Mouse (Mus musculus): Measurements from ENCODE around the gene Slc7a5. TPM values are rescaled to one million over a fixed set of nuclear protein-coding genes. Genes with fewer than 3 reads are reported as not detected.

Gene Slc7a5
- polyA plus RNA-seq, 1 experiment from 2014 or later, result 22.3 TPM

DNA sequence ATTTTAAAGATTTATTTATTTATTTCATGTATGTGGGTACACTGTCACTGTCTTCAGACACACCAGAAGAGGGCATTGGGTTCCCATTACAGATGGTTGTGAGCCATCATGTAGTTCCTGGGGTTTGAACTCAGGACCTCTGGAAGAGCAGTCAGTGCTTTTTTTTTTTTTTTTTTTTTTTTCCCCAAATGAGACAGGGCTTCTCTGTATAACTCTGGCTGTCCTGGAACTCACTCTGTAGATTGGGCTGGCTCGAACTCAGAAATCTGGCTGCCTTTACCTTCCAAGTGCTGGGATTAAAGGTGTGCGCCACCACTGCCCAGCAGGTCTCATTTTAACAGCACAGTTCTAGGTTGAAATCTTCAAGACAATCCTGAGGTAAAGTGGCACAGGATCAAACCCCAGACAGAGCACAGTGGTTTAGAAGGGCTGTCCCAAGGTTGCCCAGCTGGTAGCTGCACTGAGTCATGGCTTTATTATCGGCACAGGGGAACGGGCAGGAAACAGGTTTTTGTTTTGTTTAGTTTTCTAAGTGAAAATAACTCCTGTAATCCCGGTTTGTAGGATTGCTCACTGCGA, 41.8 kb upstream of the Slc7a5 start, which contains the start of gene Banp:
TSS of gene Banp (plus strand) at position 529 of the 579 bp plus-strand sequence.
- peak within 1 kb of the TSS; percentile 84 for H3K4me2 ChIP-seq
- 57% methylated on average over 6 of the region's 6 CpGs for WGBS
- H3K27ac ChIP-seq (ENCODE audit: poor library complexity, severe bottlenecking), result peak within 1 kb of the TSS; percentile 93
- H3K4me3 ChIP-seq, result peak within 1 kb of the TSS; percentile 84
- no peaks in the 10 kb centered on the region for H3K9me3 ChIP-seq (replicated peaks)
- H3K9ac ChIP-seq, result peak within 1 kb of the TSS; percentile 93
- no peak for ATAC-seq (ENCODE audit: insufficient number of reproducible peaks, low FRiP score)
- peaks cover 10% of the 10 kb centered on the region for H3K36me3 ChIP-seq
- peaks cover 49% of the 10 kb centered on the region for H3K4me1 ChIP-seq (replicated peaks)
- H3K27me3 ChIP-seq (replicated peaks), result 0 out of 2 replicates have a peak, but pooled peaks cover 6% of the 10 kb centered on the region

GRCm38 (mm10) chr8:121948321-121949145, 41.0 kb upstream of the Slc7a5 start:
- 0 out of 2 replicates have a peak, but pooled peaks cover 11% of the 10 kb centered on the region for H3K27me3 ChIP-seq (replicated peaks)
- H3K4me3 ChIP-seq, result peak overlapping the region; percentile 38
- H3K4me2 ChIP-seq, result peak overlapping the region; percentile 78
- WGBS, result 52% methylated on average over 19 of the region's 19 CpGs
- H3K4me1 ChIP-seq (replicated peaks), result peaks cover 43% of the 10 kb centered on the region
- H3K36me3 ChIP-seq, result peaks cover 2% of the 10 kb centered on the region
- H3K27ac ChIP-seq (ENCODE audit: poor library complexity, severe bottlenecking), result peak overlapping the region; percentile 84
- H3K9ac ChIP-seq, result peak overlapping the region; percentile 71
- H3K9me3 ChIP-seq (replicated peaks), result no peaks in the 10 kb centered on the region
- ATAC-seq (ENCODE audit: insufficient number of reproducible peaks, low FRiP score), result no peak

DNA sequence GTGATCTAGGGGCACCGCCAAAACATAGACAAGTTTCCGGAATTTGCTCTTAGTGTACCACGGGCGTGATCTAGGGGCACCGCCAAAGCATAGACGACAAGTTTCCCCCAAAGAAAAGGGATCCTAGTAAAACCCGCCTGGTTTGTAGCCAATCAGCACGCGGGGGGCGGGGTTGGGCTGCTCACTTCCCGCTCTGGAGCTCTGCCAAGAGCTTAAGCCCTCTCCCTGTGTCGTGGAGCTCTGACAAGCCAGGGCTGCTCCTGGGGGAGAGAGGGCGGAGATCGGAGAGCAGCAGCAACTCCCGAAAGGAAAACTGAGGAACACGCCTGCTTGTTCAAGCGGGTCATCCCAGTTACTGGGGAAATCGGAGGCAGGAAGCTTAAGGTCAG, 40.3 kb upstream of the Slc7a5 start:
- WGBS, result under 1% methylated on average over 18 of the region's 18 CpGs

GRCm38 (mm10) chr8:121947047-121947752, 39.7 kb upstream of the Slc7a5 start:
- peak overlapping the region; percentile 84 for H3K27ac ChIP-seq (ENCODE audit: poor library complexity, severe bottlenecking)
- H3K36me3 ChIP-seq, result no peaks in the 10 kb centered on the region
- H3K9me3 ChIP-seq (replicated peaks), result no peaks in the 10 kb centered on the region
- peak overlapping the region; percentile 62 for H3K9ac ChIP-seq
- peak overlapping the region; percentile 38 for H3K4me3 ChIP-seq
- WGBS, result 29% methylated on average over 19 of the region's 19 CpGs
- peak overlapping the region; percentile 78 for H3K4me2 ChIP-seq
- H3K27me3 ChIP-seq (replicated peaks), result 0 out of 2 replicates have a peak, but pooled peaks cover 11% of the 10 kb centered on the region
- no peak for ATAC-seq (ENCODE audit: insufficient number of reproducible peaks, low FRiP score)
- H3K4me1 ChIP-seq (replicated peaks), result peaks cover 35% of the 10 kb centered on the region

More for the DNA sequence above, 40.3 kb upstream of the Slc7a5 start:
- Histone ChIP-seq H3K27me3 (replicated peaks) (0 out of 2 replicates have a peak, but pooled peaks cover 11% of the 10 kb centered on the region), H3K4me2 (peak overlapping the region; percentile 78), H3K36me3 (no peaks in the 10 kb centered on the region), H3K4me3 (peak overlapping the region; percentile 38), H3K9ac (peak overlapping the region; percentile 71), H3K9me3 (replicated peaks) (no peaks in the 10 kb centered on the region), H3K4me1 (replicated peaks) (peaks cover 41% of the 10 kb centered on the region), H3K27ac (ENCODE audit: poor library complexity, severe bottlenecking) (peak overlapping the region; percentile 84)
- peak; percentile 47 for ATAC-seq (ENCODE audit: insufficient number of reproducible peaks, low FRiP score)

GRCm38 (mm10) chr8:121946351-121946750, 38.9 kb upstream of the Slc7a5 start:
- peaks cover 28% of the 10 kb centered on the region for H3K4me1 ChIP-seq (replicated peaks)
- no peaks in the 10 kb centered on the region for H3K36me3 ChIP-seq
- H3K4me2 ChIP-seq, result no peak overlapping the region
- ATAC-seq (ENCODE audit: insufficient number of reproducible peaks, low FRiP score), result no peak
- 85% methylated on average over 7 of the region's 7 CpGs for WGBS
- no peak overlapping the region for H3K9ac ChIP-seq
- no peak overlapping the region for H3K4me3 ChIP-seq
- H3K27ac ChIP-seq (ENCODE audit: poor library complexity, severe bottlenecking), result no peak overlapping the region
- 0 out of 2 replicates have a peak, but pooled peaks cover 11% of the 10 kb centered on the region for H3K27me3 ChIP-seq (replicated peaks)
- H3K9me3 ChIP-seq (replicated peaks), result no peaks in the 10 kb centered on the region

DNA sequence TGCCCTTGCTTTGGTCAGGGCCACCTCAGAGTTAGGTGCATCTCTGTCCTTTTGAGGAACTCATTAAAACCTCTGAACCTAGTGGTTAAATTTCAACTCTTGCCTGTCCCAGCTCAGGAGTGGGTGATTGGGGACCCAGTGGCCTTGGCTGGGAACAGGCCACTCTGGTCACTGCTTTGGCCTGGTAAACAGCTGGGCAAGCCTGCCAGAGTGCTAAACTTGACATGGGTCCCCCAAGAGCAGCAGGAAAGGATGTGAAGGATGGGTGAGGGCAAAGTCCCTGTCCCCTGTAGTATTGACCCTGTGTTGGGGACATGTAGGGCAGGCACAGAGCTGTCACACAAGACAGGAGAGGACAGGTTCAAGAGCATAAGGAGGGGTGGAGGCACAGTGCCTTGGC, 37.3 kb upstream of the Slc7a5 start, which contains the start of gene Car5a:
TSS of gene Car5a (minus strand) at position 74 of the 400 bp plus-strand sequence.
- H3K27me3 ChIP-seq (replicated peaks), result peaks cover 11% of the 10 kb centered on the region; the same call in 1 of the 2 replicates
- ATAC-seq (ENCODE audit: insufficient number of reproducible peaks, low FRiP score), result no peak

DNA sequence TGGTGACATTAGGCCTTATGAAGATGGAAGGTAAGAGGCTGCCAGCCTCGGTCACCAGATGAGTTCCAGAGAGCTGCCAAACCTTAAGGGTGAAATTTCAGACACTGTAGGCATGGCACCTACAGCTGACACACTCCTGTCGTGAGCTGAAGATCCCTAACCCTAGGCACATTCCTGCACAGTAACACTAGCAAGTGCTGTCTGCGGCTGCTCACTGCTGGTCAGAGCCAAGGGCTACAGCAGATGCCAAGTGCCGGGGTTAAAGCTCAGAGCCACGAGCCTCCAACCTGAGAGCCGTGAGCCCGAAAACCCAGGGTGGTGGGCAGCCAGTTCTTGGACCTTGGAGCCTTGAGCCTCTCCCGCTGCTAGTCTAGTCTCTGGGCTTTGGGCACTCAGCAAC, 36.2 kb upstream of the Slc7a5 start:
- Histone ChIP-seq H3K27ac (ENCODE audit: poor library complexity, severe bottlenecking) (no peak overlapping the region), H3K27me3 (replicated peaks) (peaks cover 11% of the 10 kb centered on the region; the same call in 1 of the 2 replicates), H3K9ac (no peak overlapping the region), H3K36me3 (no peaks in the 10 kb centered on the region), H3K9me3 (replicated peaks) (0 out of 2 replicates have a peak, but pooled peaks cover 2% of the 10 kb centered on the region), H3K4me1 (replicated peaks) (peaks cover 20% of the 10 kb centered on the region), H3K4me3 (no peak overlapping the region), H3K4me2 (no peak overlapping the region)
- no peak for ATAC-seq (ENCODE audit: insufficient number of reproducible peaks, low FRiP score)
- WGBS, result 74% methylated on average over 8 of the region's 8 CpGs

More for the DNA sequence above, 37.3 kb upstream of the Slc7a5 start, which contains the start of gene Car5a:
- H3K4me2 ChIP-seq, result no peak within 1 kb of the TSS
- H3K9me3 ChIP-seq (replicated peaks), result no peaks in the 10 kb centered on the region
- no peak within 1 kb of the TSS for H3K27ac ChIP-seq (ENCODE audit: poor library complexity, severe bottlenecking)
- H3K9ac ChIP-seq, result no peak within 1 kb of the TSS
- peaks cover 28% of the 10 kb centered on the region for H3K4me1 ChIP-seq (replicated peaks)
- no peak within 1 kb of the TSS for H3K4me3 ChIP-seq
- no peaks in the 10 kb centered on the region for H3K36me3 ChIP-seq

DNA sequence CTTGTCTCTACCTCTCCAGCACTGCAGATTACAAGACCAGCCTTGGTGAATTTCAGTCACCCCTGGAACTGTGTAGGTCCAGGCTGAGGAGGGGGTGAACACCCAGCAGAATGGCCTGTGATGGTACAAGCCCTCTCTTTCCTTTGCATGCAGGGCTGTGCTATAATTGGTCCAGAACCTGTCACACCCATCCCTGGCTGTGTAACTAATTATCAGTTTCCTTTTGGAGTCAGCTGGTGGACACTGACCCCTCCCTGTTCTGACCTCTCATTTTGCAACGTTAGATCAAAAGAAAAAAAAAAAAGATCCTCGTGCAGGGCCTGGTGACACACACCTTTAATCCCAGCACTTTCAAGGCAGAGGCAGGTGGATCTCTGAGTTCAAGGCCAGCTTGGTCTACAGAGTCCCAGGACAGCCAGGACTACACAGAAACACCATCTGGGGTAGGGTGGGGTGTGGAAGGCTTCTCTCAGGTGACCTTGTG, 35.6 kb upstream of the Slc7a5 start:
- H3K36me3 ChIP-seq, result no peaks in the 10 kb centered on the region
- H3K9me3 ChIP-seq (replicated peaks), result 0 out of 2 replicates have a peak, but pooled peaks cover 6% of the 10 kb centered on the region
- ATAC-seq (ENCODE audit: insufficient number of reproducible peaks, low FRiP score), result no peak
- H3K4me3 ChIP-seq, result no peak overlapping the region
- no peak overlapping the region for H3K27ac ChIP-seq (ENCODE audit: poor library complexity, severe bottlenecking)
- WGBS, result 45% methylated on average over 2 of the region's 2 CpGs
- peaks cover 14% of the 10 kb centered on the region for H3K4me1 ChIP-seq (replicated peaks)
- H3K9ac ChIP-seq, result no peak overlapping the region
- no peak overlapping the region for H3K4me2 ChIP-seq
- H3K27me3 ChIP-seq (replicated peaks), result peaks cover 11% of the 10 kb centered on the region; the same call in 1 of the 2 replicates

GRCm38 (mm10) chr8:121938732-121939131, 31.2 kb upstream of the Slc7a5 start:
- H3K27ac ChIP-seq (ENCODE audit: poor library complexity, severe bottlenecking), result no peak overlapping the region
- 79% methylated on average over 7 of the region's 7 CpGs for WGBS
- H3K4me1 ChIP-seq (replicated peaks), result peaks cover 15% of the 10 kb centered on the region
- H3K9ac ChIP-seq, result no peak overlapping the region
- ATAC-seq (ENCODE audit: insufficient number of reproducible peaks, low FRiP score), result no peak
- peaks cover under 1% of the 10 kb centered on the region; the same call in 1 of the 2 replicates for H3K27me3 ChIP-seq (replicated peaks)
- H3K36me3 ChIP-seq, result no peaks in the 10 kb centered on the region
- H3K4me3 ChIP-seq, result no peak overlapping the region
- H3K9me3 ChIP-seq (replicated peaks), result 0 out of 2 replicates have a peak, but pooled peaks cover 6% of the 10 kb centered on the region
- no peak overlapping the region for H3K4me2 ChIP-seq

- 68% methylated on average over 14 of the region's 14 CpGs for WGBS
- H3K9ac ChIP-seq, result no peak overlapping the region
Measured at GRCm38 (mm10) chr8:121936391-121936790, 28.9 kb upstream of the Slc7a5 start.

More at GRCm38 (mm10) chr8:121936391-121936790, 28.9 kb upstream of the Slc7a5 start:
- no peak for ATAC-seq (ENCODE audit: insufficient number of reproducible peaks, low FRiP score)
- Histone ChIP-seq H3K9me3 (replicated peaks) (0 out of 2 replicates have a peak, but pooled peaks cover 6% of the 10 kb centered on the region), H3K4me1 (replicated peaks) (peaks cover 15% of the 10 kb centered on the region), H3K36me3 (no peaks in the 10 kb centered on the region), H3K4me2 (no peak overlapping the region), H3K4me3 (no peak overlapping the region), H3K27ac (ENCODE audit: poor library complexity, severe bottlenecking) (no peak overlapping the region), H3K27me3 (replicated peaks) (no peaks in the 10 kb centered on the region; the same call in 1 of the 2 replicates)

Data from heart, embryonic 12.5 days (tissue).